Mouse (Mus musculus) forebrain, embryonic 12.5 days (tissue): ENCODE measurements around the gene Gm3012. TPM values are rescaled to one million over a fixed set of nuclear protein-coding genes. Genes with fewer than 3 reads are reported as not detected.
"Not testable (repeated sequence)": the region's sequence is repeated elsewhere in the genome, so short reads cannot be mapped to it uniquely, and the experiment has no call there.

ENCODE experiments used
- ATAC-seq: fragments of 200-750 bp; cut with Nextera tagmentation; 2 replicates; pipeline ENCODE4 v1.8.0; 2017; ENCODE audit warnings: moderate TSS enrichment; ENCODE audit not compliant: low FRiP score
- H3K27ac ChIP-seq: fragments of 300-500 bp; sonication (generic); 2 replicates; pipeline ENCODE4 v1.5.1; 2016; ENCODE audit warnings: mild to moderate bottlenecking
- H3K27me3 ChIP-seq: fragments of 300-500 bp; sonication (generic); 2 replicates; pipeline ENCODE4 v1.6.1; 2016; ENCODE audit warnings: mild to moderate bottlenecking
- H3K36me3 ChIP-seq: fragments of 300-500 bp; sonication (generic); replicated peaks from 2 replicates; pipeline ENCODE4 v1.6.1; 2016; ENCODE audit warnings: mild to moderate bottlenecking
- H3K4me1 ChIP-seq: fragments of 300-500 bp; sonication (generic); 2 replicates; pipeline ENCODE4 v1.6.1; 2016
- H3K4me2 ChIP-seq: fragments of 300-500 bp; sonication (generic); 2 replicates; pipeline ENCODE4 v1.6.1; 2016; ENCODE audit warnings: mild to moderate bottlenecking, moderate library complexity
- H3K4me3 ChIP-seq: fragments of 300-500 bp; sonication (generic); replicated peaks from 2 replicates; pipeline ENCODE4 v1.5.1; 2016; ENCODE audit warnings: mild to moderate bottlenecking
- H3K9ac ChIP-seq: fragments of 300-500 bp; sonication (generic); 2 replicates; pipeline ENCODE4 v1.6.1; 2016; ENCODE audit warnings: mild to moderate bottlenecking
- H3K9me3 ChIP-seq: fragments of 300-500 bp; sonication (generic); 2 replicates; pipeline ENCODE4 v1.6.1; 2016
- WGBS: fragments of 180-500 bp; shearing (Covaris S2); methylation state at CpG from one replicate; pipeline ENCODE4 v1.1.7; 2016; 5-methylcytosine and 5-hydroxymethylcytosine counted together
- polyA plus RNA-seq: library from polyadenylated mRNA; unstranded; fragments of >200 nt; fragmentation: Nextera tagmentation; extraction: Ambion mirVana; gene quantifications from 2 replicates; pipeline ENCODE4 v1.2.1, GENCODE M21; 2016

The Gm3012 gene
- polyA plus RNA-seq = not detected in 2 replicates

- not testable (repeated sequence) for H3K4me3 ChIP-seq, H3K27me3 ChIP-seq, H3K4me1 ChIP-seq, H3K27ac ChIP-seq, H3K4me2 ChIP-seq, H3K9ac ChIP-seq, H3K9me3 ChIP-seq, H3K36me3 ChIP-seq, ATAC-seq
- WGBS = no CpG with 5 or more reads among the region's 2 CpGs
These were observed at the start of gene Gm3012 for GRCm38 (mm10) chr14:3634212-3634611. Gm3012 (plus strand) TSS chr14:3634512.

DNA sequence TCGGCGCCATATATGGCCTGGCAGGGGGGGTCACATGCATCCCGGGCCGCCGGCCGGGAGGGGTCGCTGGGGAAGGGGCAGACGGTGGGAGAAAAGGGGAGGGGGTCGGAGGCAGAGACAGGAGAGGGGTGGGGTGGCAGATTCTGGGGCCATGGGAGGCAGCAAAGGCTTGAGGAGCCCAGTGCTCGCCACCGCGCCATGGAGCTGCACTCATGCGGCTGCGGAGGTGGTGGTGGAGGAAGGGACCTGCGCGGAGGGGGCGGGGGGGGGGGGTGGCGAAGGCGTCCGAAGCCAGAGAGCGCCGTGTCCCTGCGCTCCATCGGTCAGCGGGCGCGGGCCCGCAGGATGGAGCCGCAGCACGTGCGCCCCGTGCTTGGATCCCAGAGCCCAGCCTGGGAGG lies 17.4 kb downstream of the Gm3012 start, which contains the start of gene Gm3020:
Gene Gm3020, plus strand, starts transcription at position 301 of the 400 bp plus-strand sequence.
- H3K4me2 ChIP-seq, H3K9me3 ChIP-seq, H3K27me3 ChIP-seq, ATAC-seq, H3K9ac ChIP-seq, H3K4me3 ChIP-seq, H3K27ac ChIP-seq, H3K4me1 ChIP-seq, H3K36me3 ChIP-seq: not testable (repeated sequence)
- WGBS = no CpG with 5 or more reads among the region's 32 CpGs

- not testable (repeated sequence) for H3K4me2 ChIP-seq, H3K27ac ChIP-seq, H3K4me1 ChIP-seq, H3K9me3 ChIP-seq, H3K27me3 ChIP-seq, ATAC-seq, H3K9ac ChIP-seq, H3K36me3 ChIP-seq, H3K4me3 ChIP-seq
- WGBS = no CpG with 5 or more reads among the region's 3 CpGs
These were observed 54.2 kb downstream of the Gm3012 start, which contains the start of gene Gm3043 for GRCm38 (mm10) chr14:3688483-3688882. Gm3043 (plus strand) TSS chr14:3688783.

Other genes with a start within 250 kb of the Gm3012 start
- not detected in 2 replicates for gene Gm10413, start 239.4 kb upstream of the Gm3012 start, polyA plus RNA-seq
- gene Gm10409, start 221.9 kb upstream of the Gm3012 start, polyA plus RNA-seq = 3.7 and 4.5 TPM in 2 replicates
- gene Gm3005, start 206.4 kb upstream of the Gm3012 start, polyA plus RNA-seq = 2.2 TPM in 2 replicates
- gene Gm10408, start 185.1 kb upstream of the Gm3012 start, polyA plus RNA-seq = not detected in 2 replicates
- gene Gm3020, start 17.5 kb downstream of the Gm3012 start, polyA plus RNA-seq = 3.7 and 4.5 TPM in 2 replicates
- not detected in 2 replicates for gene Gm3043, start 54.3 kb downstream of the Gm3012 start, polyA plus RNA-seq
- 0.98 and 1.2 TPM in 2 replicates for gene Gm3002, start 175.6 kb downstream of the Gm3012 start, polyA plus RNA-seq
- gene Gm3033, start 211.7 kb downstream of the Gm3012 start, polyA plus RNA-seq = not detected in 2 replicates
- 0.12 TPM in 1 of 2 replicates, not detected in the other for gene Gm2916, start 249.7 kb downstream of the Gm3012 start, polyA plus RNA-seq